Comparison of ENCODE assay signal across 7 mouse cellular contexts in genomic region chr8:108708833-108709387, GRCm38 (mm10).
DNase-seq lines count a peak whose midpoint lies in the region; ATAC-seq and TF ChIP-seq lines count a peak whose summit lies in the region.

No protein-coding gene starts in this region.

- no peak for ATAC-seq in lung, embryonic 16.5 days (ENCODE audit: low read depth)
- no peak for ATAC-seq in limb, embryonic 14.5 days (ENCODE audit: low FRiP score, low read depth)
- ATAC-seq in stomach, embryonic 16.5 days (ENCODE audit: insufficient read depth, low FRiP score), result no peak
- ATAC-seq in megakaryocyte progenitor cell, adult 5-6 weeks (replicated peaks; ENCODE audit: poor library complexity), result no peak

- H3K9me3 ChIP-seq in lung, embryonic 16.5 days (ENCODE audit: control insufficient read depth, low read length), result no peaks in the 10 kb centered on the region
- no peaks in the 10 kb centered on the region for H3K9me3 ChIP-seq in hindbrain, embryonic 10.5 days
- H3K9me3 ChIP-seq in limb, embryonic 14.5 days (ENCODE audit: control insufficient read depth, low read length), result no peaks in the 10 kb centered on the region
- no peaks in the 10 kb centered on the region for H3K9me3 ChIP-seq in stomach, embryonic 16.5 days (replicated peaks; ENCODE audit: control insufficient read depth, low read length)

- H3K4me2 ChIP-seq in lung, embryonic 16.5 days (ENCODE audit: low read depth, low read length), result peak overlapping the region; percentile 61
- peak overlapping the region; percentile 62 for H3K4me2 ChIP-seq in limb, embryonic 14.5 days (replicated peaks; ENCODE audit: low read depth, low read length, severe bottlenecking)
- peak overlapping the region; percentile 27; the same call in 1 of the 2 replicates for H3K4me2 ChIP-seq in stomach, embryonic 16.5 days (ENCODE audit: low read depth, low read length)

- 38% methylated on average over 8 of the region's 8 CpGs for WGBS in lung, embryonic 16.5 days
- 45% methylated on average over 8 of the region's 8 CpGs for WGBS in lung, adult 2 months
- 15% methylated on average over 8 of the region's 8 CpGs for WGBS in hindbrain, embryonic 10.5 days
- WGBS in limb, embryonic 14.5 days, result 30% methylated on average over 8 of the region's 8 CpGs
- WGBS in stomach, embryonic 16.5 days, result 28% methylated on average over 8 of the region's 8 CpGs

- no peak for TF ChIP-seq POLR2A in lung, adult 2 months (IDR thresholded peaks at IDR 0.05; ENCODE audit: borderline replicate concordance, extremely low read depth, low read depth, low read length)
- no peak for TF ChIP-seq POLR2A in limb, embryonic 14.5 days (IDR thresholded peaks at IDR 0.05; ENCODE audit: borderline replicate concordance, extremely low read depth, insufficient read depth, insufficient read length)

- DNase-seq in lung, adult 2 months, result no peak
- DNase-seq in hindbrain, embryonic 10.5 days (ENCODE audit: low spot score), result no peak
- no peak for DNase-seq in limb, embryonic 14.5 days (ENCODE audit: low spot score)
- no peak for DNase-seq in cerebellum, adult 9-11 months

- peak overlapping the region; percentile 76 for H3K27ac ChIP-seq in lung, embryonic 16.5 days (ENCODE audit: low read length)
- peak overlapping the region; percentile 80 for H3K27ac ChIP-seq in hindbrain, embryonic 10.5 days
- H3K27ac ChIP-seq in limb, embryonic 14.5 days (replicated peaks; ENCODE audit: low read depth, low read length), result peak overlapping the region; percentile 97
- peak overlapping the region; percentile 78 for H3K27ac ChIP-seq in stomach, embryonic 16.5 days (ENCODE audit: low read length)

- no peak overlapping the region for H3K4me3 ChIP-seq in lung, embryonic 16.5 days (ENCODE audit: low read length)
- no peak overlapping the region for H3K4me3 ChIP-seq in lung, adult 2 months (replicated peaks; ENCODE audit: extremely low read depth, low read depth, low read length)
- H3K4me3 ChIP-seq in hindbrain, embryonic 10.5 days, result peak overlapping the region; percentile 14
- 0 out of 2 replicates have a peak overlapping the region, but pooled peaks have one; percentile 2 for H3K4me3 ChIP-seq in limb, embryonic 14.5 days (replicated peaks; ENCODE audit: low read length)
- H3K4me3 ChIP-seq in stomach, embryonic 16.5 days (replicated peaks; ENCODE audit: low read length), result no peak overlapping the region

- no peaks in the 10 kb centered on the region for H3K27me3 ChIP-seq in lung, embryonic 16.5 days (ENCODE audit: control insufficient read depth, insufficient read depth, low read depth, low read length)
- H3K27me3 ChIP-seq in hindbrain, embryonic 10.5 days (ENCODE audit: insufficient read depth, poor library complexity, severe bottlenecking), result no peaks in the 10 kb centered on the region
- H3K27me3 ChIP-seq in limb, embryonic 14.5 days (ENCODE audit: control insufficient read depth, insufficient read depth, low read length), result no peaks in the 10 kb centered on the region
- no peaks in the 10 kb centered on the region for H3K27me3 ChIP-seq in stomach, embryonic 16.5 days (ENCODE audit: control insufficient read depth, insufficient read depth, low read length)

- H3K9ac ChIP-seq in lung, embryonic 16.5 days (ENCODE audit: low read length), result peak overlapping the region; percentile 40
- peak overlapping the region; percentile 100 for H3K9ac ChIP-seq in limb, embryonic 14.5 days (ENCODE audit: low read depth, low read length, severe bottlenecking)
- no peak overlapping the region; the same call in 1 of the 2 replicates for H3K9ac ChIP-seq in stomach, embryonic 16.5 days (ENCODE audit: low read length)

- H3K4me1 ChIP-seq in lung, embryonic 16.5 days (replicated peaks; ENCODE audit: control insufficient read depth, insufficient read depth, low read length), result peaks cover 77% of the 10 kb centered on the region
- peaks cover 24% of the 10 kb centered on the region for H3K4me1 ChIP-seq in lung, adult 2 months (ENCODE audit: control insufficient read depth, insufficient read depth, low read length)
- peaks cover 92% of the 10 kb centered on the region for H3K4me1 ChIP-seq in hindbrain, embryonic 10.5 days (replicated peaks)
- H3K4me1 ChIP-seq in limb, embryonic 14.5 days (ENCODE audit: control insufficient read depth, insufficient read depth, low read length), result peaks cover 71% of the 10 kb centered on the region
- H3K4me1 ChIP-seq in stomach, embryonic 16.5 days (ENCODE audit: control insufficient read depth, insufficient read depth, low read length), result peaks cover 74% of the 10 kb centered on the region

- no peaks in the 10 kb centered on the region for H3K36me3 ChIP-seq in lung, embryonic 16.5 days (ENCODE audit: control insufficient read depth, insufficient read depth, low read length)
- H3K36me3 ChIP-seq in hindbrain, embryonic 10.5 days, result no peaks in the 10 kb centered on the region
- no peaks in the 10 kb centered on the region for H3K36me3 ChIP-seq in limb, embryonic 14.5 days (ENCODE audit: control insufficient read depth, insufficient read depth, low read length)
- no peaks in the 10 kb centered on the region for H3K36me3 ChIP-seq in stomach, embryonic 16.5 days (ENCODE audit: control insufficient read depth, insufficient read depth, low read length)

- TF ChIP-seq CTCF in lung, adult 2 months (IDR thresholded peaks at IDR 0.05; ENCODE audit: insufficient read depth, low read length), result no peak

Comparison
In these comparisons a context has a peak if more than half of its experiments do, and no peak if none do; other contexts are left out.
1. H3K4me3 ChIP-seq: peak in hindbrain, embryonic 10.5 days (single experiment) and limb, embryonic 14.5 days (single experiment); none in lung, embryonic 16.5 days (single experiment), lung, adult 2 months (single experiment) and stomach, embryonic 16.5 days (single experiment).
2. Peak in every context shown above with its lines, with median percentiles within 50 percentile points of each other: H3K27ac ChIP-seq and H3K4me2 ChIP-seq.